Mouse (Mus musculus) left cerebral cortex, adult 9 months (tissue): ENCODE results near the gene Plod1.

ENCODE experiments used
- DNase-seq, 2 experiments: peaks; one replicate each; pipeline ENCODE4 v3.0.0; 2022; ENCODE audit warnings: low spot score in 2 of 2

The Plod1 gene

DNA sequence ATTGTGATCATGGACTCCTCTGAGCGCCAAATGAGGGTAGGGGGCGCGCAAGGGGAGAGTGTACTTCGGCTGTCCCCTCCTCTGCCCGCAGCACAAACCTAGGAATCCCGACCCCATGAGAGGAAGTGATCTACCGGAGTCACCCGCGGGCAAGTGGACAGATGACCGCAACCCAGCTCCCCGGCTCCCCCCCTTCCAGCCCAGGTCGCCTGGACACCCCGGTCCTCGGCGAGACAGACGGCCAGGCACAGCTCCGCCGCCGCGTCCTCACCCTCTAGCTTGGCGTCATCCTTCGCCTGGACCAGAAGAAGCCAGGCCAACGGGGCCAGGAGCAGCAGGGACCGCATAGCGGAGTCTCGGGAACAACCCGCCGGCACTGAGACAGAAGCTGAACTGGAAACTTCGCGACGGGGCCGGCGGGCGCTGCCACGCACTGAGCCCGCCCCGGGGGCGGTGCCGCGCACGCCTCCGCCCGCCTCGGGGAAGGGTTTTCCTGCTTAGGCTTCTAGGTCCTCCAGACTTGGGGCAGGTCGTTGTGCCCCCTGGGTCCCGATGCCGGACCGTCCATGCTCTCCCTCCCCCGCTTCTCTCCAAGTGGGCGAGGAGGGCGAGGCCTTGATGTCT, at the start of gene Plod1:
Gene Plod1, minus strand, starts transcription at position 437 of the 624 bp plus-strand sequence.
- peak in 1 of 2 experiments; percentile 70 for DNase-seq

DNA sequence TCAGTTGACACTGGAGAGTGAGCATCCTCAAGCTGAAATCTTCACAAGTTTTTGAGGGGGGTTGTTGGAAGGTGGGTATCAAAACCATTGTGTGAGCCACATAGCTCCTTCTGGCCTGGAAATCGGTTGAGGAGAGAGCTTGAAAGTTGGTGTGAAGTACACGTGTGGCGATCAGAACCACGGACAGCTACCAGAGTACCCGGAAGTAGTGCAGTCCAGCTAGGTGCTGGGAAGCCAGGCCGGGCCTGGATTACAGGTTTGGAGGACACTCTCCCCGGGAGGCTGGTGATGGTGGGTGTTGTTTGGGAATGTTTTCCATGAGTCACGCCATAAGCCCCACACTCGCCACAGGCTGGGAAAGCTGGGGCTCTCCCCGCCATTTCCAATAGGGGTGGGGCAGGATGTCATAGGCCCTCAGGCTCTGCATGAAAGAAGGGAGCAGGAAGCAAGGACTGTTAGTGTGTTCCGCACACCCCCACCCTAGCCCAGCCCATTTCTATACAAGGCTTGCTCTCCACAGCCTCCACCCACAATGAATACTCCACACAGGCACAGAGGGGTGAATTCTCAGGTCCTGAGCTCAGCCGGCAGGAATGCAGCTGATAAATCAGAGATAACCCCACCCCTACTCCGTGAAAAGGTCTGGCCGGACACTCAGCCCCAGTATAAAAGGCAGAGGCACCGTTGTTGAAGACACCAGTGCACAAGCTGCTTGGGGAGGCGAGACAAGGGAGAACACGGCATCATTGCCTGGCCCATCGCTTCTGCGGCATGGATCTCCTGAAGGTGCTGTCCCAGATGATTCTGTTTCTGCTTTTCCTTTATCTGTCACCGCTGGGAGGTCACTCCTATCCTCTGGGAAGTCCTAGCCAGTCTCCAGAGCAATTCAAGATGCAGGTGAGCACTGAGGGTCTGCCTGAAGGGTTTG, 48.9 kb upstream of the Plod1 start, which contains the start of gene Nppb:
Gene Nppb, plus strand, starts transcription at position 584 of the 928 bp plus-strand sequence.
- DNase-seq: no peak

DNA sequence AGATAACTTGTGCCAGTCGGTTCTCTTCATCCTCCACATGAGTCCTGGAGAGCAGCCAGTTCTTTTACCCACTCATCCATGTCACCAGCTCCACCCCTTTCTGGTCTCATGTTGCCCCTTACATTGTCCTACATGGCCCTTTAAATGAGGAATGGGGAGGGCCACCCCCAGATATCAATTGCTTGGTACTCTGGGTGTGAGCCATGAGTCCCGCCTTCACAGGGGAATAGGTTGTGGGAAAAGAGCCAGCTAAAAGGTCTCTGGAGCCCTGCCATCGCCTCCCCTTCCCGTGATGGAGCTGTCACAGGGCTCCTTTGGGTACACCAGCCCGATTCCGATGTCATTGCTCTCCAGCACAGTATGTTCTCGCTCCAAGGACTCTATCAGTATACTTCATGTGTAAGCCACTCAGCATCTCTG, 42.9 kb upstream of the Plod1 start:
- DNase-seq: no peak

DNA sequence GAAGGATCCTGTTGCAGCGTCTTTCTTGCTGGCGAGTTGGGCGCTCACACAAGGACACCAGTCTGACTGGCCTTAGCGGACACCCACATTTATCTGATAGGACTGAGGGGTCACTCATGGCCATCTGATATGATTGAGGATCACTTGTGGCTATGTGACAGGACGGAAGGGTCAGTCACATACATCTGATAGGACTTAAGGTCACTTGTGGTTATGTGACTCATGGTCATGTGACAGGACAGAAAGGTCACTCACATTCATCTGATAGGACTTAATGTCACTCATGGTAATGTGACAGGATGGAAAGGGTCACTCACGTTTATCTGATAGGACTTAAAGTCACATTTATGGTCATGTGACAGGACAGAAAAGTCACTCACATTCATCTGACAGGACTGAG, 41.8 kb upstream of the Plod1 start:
- no peak for DNase-seq

DNA sequence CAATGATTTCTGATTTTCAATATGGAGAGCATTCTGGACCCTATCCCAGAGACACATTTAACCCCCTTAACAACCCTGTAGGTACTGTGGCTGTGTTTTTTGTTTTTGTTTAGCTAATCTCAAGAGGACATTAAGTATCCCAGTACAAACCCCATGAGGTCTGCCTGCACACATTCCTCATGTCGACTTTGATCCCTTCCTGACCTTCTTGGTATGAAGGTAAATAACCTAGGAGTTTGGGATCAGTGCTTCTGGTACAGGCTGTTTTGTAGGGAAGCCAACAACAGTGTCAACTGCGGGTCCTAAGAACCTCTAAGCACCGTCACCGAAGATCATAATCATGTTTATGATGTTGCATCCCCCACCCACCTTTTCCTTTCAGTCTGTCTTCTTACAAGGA, 41.2 kb upstream of the Plod1 start:
- no peak for DNase-seq

DNA sequence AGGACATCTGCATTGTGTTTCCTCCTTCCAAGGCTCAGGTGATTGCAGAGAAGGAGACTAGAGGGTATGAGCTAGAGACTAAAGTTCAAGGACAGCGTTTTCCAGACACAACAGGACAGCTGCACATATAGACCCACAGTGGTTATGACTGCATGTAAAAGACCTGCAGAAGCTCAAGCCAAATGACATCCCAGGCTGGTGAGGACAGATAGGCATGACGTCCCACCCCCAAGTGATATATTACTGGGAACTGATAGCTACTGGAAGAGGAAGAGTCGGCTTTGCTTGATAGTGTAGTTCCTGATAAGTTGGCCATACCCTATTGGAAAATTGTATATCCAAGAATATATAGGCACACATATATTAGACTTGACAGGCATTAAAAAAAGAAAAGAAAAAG, 39.7 kb upstream of the Plod1 start:
- DNase-seq: no peak

DNA sequence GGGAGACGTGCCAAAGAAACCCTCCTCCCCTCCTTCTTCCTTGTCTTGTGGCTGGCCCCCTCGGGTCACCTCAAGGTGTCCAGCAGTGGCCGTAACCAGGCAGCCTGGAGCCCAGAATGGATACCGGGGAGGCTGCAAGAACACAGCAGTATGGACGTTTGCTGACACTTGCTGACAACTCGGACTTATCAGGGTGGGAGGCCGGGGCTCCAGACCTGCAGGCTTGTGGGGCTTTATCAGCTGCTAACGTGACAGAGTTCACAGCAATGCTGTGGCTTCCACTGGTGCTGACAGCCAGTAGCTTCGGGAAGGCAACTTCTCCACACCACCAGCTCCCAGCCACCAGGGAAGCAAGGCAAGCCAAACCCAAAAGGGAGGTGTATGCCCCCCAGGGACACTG, 32.8 kb upstream of the Plod1 start:
- no peak for DNase-seq

DNA sequence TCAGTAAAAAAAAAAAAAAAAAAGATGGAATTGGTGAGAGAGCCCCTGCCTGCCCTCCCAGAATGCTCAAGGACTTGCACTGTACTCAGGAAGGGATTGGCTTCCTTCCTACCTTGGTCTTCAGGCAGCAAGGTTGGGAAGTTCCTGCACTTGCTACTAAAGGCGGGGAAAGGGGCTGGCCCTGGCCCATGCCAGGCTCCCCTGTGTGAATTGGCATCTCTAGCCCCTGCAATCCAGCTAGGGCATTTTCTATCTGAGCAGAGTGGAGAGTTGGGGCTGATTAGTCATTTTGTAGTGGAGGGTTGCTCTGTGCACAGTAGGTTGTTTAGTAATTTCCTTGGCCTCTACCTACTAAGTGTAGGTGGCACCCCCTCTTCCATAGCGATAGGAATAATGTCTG, 32.2 kb upstream of the Plod1 start:
- no peak for DNase-seq

DNA sequence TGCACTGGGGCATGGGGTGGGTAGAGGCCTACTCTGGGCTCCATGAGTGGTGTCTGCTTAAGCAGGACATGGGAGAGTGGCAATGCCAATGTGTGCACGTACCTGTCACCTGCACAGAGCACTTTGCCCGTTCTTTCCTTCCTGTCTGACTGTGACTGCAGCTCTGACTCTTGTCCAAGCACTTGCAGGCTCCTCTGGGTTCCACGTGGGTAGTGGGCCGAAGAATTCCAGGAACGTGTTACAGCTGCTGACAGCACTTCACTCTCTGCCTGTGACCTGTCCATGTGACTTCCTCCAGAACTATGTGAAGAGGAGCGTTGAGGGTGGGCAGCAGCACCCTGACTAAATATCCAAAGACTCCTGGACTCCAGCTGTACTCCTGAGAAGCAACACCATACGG, 29.1 kb upstream of the Plod1 start:
- DNase-seq: no peak

DNA sequence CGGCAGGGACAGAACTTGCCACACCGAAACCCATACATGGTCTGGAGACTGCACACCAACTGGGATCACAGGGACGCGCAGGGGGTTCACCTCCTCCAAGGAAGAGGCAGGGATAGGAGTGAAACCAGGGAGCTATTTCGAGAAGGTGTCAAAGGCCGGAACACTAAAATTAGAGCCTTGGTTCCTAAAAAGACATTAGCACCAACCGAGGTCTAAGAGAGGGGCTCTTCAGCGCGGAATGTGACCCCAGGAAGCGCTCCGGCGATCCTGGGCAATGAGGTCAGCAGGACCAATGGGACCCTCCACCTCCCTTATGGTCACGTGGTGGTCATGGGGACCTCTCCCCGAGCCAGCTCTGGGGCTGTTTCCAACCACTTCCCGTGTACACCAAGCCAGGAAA, 27.1 kb upstream of the Plod1 start:
- DNase-seq: no peak

DNA sequence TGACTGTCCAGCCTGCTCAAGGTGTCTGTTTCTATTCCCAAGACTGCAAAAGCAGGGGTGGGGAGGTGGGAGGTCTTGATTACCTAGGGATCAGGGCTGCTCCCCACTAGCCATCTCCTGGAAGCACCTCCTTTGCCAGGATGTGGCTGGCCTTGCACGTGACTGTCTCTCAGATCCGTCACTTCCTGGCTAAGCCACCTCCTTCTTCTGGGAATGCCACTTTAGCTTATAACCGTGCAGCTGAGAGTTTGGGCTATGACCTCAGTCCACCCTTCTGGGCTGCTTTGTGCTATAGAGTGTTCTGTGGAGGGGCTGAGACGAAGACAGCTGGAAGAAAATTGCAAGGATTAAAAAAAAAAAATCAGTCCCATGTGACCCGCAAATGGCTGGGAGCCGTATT, 26.2 kb upstream of the Plod1 start:
- no peak for DNase-seq

DNA sequence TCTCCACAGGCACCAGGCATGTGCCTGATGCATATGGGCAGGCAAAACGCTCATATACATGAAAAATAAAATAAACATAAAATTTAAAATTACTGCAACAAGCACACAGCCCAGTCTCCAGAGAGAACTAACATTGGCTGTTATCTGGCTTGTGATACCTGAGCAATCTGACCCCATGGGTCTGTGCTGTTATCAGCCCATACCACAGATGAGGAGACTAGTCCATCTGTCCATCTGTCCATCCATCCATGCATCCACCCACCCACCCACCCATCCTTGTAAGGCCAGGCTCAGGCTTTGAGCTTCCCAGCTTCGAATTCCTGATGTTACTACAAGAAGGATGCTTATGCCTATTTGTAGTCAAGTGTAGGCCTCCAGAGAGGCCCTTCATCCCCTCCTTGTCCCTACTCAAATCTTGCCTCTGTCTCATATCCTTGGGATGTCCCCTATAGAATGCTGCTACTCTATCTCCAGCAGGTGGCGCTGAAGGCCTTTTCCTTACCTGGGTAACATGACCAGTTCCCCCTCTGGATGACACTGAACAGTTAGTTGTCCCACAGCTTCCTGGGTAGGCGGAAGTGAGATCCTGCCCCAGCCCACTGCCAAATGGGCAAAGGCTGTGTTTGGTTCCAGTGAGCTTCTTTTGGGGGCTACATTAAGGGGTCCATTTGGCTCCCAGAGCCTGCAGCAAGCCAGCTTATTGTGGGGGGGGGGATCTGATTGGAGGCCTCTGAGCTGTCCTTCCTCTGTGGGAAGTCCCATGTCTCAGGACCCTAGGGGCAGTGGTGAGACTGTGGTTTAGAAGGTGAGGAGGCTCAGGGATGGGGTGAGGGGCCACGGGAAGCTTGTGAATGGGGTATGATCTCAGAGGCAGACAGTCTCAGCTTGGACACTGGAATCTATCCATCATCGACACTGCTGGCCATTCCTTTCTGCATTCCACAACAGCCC, 23.6 kb upstream of the Plod1 start:
- DNase-seq: peak in 1 of 2 experiments; percentile 62

DNA sequence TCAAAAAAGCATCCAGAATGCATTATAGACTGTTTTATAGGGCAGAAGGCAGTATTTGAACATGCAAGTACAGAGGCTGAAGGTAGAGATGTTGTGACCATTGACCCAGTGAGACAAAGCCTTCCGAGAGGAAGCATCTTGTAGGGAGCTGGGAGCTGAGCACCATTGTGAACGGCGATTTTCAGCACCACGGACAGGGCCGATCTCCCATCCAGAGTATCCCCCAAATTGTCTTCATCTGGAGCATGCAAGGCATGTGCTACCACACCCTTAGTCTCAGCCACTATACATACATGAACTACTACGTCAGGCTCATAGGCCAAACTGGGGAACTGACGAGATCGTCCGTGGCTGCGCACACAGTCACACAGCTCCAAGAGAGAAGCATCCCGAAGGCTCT, 20.6 kb upstream of the Plod1 start:
- DNase-seq: no peak

DNA sequence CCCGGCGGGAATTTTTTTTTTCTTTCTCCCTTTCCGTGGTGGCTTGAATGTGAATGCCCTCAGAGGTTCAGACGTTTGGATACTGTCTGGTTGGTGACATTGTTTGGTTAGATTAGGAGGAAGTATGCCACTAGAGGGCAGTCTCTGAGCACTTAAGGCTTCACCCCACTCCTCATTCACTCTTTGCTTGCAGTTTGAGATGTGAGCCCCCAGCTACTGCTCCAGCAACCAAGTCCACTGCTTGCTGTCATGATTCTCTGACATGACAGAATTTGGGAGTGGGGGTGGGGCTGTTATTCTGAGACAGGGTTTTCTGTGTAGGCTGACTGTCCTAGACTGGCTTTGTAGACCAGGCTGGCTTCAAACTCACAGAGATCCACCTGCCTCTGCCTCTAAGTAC, 17.0 kb upstream of the Plod1 start:
- peak in 1 of 2 experiments; percentile 50 for DNase-seq

DNA sequence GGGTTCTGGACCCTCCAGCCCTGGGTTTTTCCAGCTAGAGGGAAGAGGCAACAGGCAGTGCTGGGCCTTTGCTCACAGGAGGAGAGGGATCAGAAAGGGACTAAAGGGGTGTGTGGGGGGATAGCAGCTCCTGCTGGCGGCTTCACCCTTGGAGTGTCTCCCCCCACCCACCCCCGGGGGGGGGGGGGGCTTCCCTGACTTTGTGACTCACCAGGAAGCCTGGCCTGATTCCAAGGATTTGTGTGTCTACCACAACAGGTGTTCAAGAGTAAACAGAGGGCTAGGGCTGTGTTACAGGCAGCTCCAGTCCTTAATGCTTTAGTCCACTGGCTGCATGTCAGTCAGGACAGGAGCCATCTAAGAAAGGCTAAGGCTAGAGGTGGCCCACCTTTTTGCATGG, 10.9 kb upstream of the Plod1 start:
- no peak for DNase-seq

DNA sequence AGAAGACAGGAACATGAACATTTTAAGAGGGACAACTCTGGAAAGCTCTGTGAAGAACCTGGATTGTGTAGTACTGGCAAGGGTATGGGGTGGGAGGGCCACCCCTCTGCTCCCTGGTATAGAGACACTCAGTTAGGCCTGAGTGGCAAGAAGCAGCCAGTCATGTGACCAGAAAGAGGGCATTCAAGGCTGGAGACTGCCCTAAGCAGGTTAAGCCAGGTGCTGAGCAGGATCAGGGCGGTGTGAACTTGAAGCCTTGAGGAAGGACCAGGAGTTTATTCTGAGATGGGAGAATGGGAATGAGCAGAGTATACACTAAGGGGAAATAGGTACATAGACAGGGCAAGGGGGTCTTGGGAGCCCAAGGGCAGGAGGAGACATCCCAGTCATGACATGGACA, 6.4 kb upstream of the Plod1 start:
- DNase-seq: no peak

DNA sequence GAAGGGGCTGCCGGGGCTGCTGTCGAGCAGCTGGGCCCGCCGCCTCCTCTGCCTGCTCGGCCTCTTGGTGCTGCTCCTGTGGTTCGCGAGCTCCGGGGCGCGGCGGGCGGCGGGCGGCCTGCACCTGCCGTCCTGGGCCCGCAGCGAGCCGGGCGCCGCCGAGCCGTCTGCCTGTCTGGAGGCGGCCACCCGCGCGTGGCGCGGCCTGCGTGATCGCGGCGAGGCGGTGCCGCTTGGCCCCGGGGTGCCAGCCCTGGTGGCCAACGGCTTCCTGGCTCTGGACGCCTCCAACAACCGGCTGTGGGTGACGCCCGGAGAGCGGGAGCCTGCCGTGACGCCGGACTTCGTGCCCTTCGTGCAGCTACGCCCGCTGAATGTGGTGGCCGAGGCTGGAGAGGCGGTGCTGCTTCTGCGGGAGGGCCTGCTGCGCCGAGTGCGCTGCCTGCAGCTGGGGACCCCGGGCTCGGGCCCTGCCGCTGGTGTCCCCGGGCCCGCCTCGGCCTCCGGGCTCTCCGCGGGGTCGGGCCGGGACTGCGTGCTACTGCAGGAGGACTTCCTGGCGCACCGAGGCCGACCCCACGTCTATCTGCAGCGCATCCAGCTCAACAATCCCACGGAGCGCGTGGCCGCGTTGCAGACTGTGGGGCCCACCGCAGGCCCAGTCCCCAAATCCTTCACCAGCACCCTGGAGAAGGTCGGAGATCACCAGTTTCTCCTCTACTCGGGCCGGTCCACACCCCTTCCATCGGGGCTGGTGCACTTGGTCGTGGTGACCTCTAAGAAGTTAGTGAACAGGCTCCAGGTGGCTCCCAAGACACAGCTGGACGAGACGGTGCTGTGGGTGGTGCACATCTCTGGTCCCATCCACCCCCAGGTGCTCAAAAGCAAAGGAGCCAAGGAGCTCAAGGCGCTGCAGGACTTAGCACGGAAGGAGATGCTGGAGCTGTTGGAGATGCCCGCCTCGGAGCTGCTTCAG, 4.8 kb upstream of the Plod1 start:
- DNase-seq: no peak

DNA sequence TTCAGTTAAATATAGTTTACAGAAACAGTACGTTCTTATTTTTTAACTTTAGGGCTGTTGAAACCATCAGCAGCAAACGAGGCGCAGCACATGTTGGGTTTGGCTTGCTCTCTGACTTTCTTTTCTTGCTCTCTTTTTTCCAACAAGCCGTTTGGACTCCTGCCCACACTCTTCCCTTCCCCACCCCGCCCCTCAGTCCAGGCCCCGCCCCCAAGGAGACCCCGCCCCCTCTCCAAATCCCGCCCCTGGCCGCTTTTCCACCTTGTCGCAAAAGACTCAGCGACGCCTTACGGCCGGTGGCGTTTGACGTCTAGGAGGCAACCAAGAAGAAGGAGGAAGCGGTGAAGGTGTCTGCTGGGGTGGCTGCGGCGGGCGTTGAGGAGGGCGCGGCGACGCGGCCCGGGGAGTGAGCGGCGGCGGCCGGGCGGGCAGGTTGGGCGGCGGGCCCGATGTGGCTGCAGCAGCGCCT, 4.0 kb upstream of the Plod1 start, which contains the start of gene 2510039O18Rik:
Gene 2510039O18Rik, plus strand, starts transcription at position 320 of the 469 bp plus-strand sequence.
- DNase-seq: peak in 1 of 2 experiments; percentile 81

DNA sequence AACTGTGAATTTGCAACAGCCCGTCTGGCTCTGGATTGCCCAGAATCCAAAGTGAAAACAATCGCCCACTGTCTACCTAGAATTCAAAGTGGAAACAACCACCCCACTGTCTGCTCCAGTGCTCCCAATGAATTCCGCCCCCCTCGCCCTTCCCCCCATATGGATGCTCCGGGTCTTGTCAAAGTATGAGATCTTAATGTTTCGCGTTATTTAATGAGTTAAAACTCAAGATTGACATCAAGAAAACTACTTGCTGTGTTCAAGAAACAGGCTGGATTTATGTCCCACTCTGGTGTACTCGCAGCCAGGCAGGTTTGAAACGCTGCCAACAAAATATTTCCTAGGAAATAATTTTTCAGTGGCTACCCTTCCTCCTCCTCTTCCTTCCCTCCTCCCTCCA, 3.5 kb upstream of the Plod1 start:
- DNase-seq: peak in 1 of 2 experiments; percentile 42
